Mouse (Mus musculus): ENCODE measurements at regions not wholly inside any gene's neighbourhood (a gene's known extent, or its start where the extent isn't known, plus 50 kb on each side); places are given as distances from the start of the nearest gene placed in this dataset.

DNA sequence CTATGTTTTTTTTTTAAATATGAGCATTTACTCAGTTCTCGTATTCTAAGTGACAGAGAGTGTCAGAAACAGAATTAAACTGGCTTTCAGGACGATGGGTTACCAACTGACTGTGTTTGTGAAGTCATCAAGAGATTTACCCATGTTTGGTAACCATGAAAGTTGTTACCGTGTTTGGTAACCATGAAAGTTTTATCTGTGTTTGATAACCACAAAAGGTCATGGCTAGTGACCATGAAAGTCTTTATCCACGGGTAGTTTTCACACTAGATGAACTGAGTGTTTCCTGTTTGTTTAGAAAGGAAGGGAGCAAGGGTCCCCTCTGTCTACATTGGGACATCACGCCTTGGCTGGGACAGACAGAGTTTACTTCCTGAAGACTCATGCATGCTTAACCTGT lies 72.8 kb downstream of the Dyrk2 start:
- 73% methylated on average over 5 of the region's 5 CpGs for WGBS (ENCODE audit: insufficient replicate concordance)
- H3K4me3 ChIP-seq (ENCODE audit: low read depth, low read length) = no peak overlapping the region
- H3K27ac ChIP-seq (ENCODE audit: low read depth, low read length) = no peak overlapping the region
- H3K27me3 ChIP-seq (ENCODE audit: control insufficient read depth, insufficient read depth, low read length) = no peaks in the 10 kb centered on the region
- no peaks in the 10 kb centered on the region for H3K9me3 ChIP-seq (replicated peaks; ENCODE audit: control insufficient read depth, low read length)
- H3K4me2 ChIP-seq = no peak overlapping the region
- no peak overlapping the region for H3K9ac ChIP-seq (ENCODE audit: low read depth, low read length)
- ATAC-seq (replicated peaks; ENCODE audit: insufficient number of reproducible peaks, low FRiP score, low TSS enrichment) = no peak
- no peaks in the 10 kb centered on the region for H3K36me3 ChIP-seq (ENCODE audit: control insufficient read depth, insufficient read depth, low read length)
- H3K4me1 ChIP-seq (ENCODE audit: control insufficient read depth, insufficient read depth, low read length) = peaks cover 3% of the 10 kb centered on the region; the same call in 1 of the 2 replicates

DNA sequence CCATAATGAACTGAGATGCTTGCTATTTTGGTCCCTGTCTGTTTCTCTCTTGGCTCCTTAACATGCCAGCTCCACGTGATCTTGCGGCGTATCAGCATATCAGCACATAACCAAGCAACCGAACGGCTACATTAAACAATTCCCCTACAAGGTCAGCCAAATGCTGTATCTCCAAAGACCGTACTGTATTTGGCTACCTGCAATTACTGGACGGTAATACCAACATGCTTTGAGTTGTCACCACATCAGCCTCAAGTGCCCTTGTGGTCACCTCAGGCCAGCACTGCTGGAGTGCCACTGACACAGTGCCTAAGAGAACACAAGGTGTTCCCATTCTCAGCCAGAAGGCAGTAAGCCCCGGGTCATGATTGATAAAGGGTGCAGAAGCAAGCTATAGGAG lies 70.2 kb downstream of the Dyrk2 start:
- Histone ChIP-seq H3K9me3 (replicated peaks; ENCODE audit: control insufficient read depth, low read length) (no peaks in the 10 kb centered on the region), H3K9ac (ENCODE audit: low read depth, low read length) (no peak overlapping the region), H3K4me3 (ENCODE audit: low read depth, low read length) (no peak overlapping the region), H3K27me3 (ENCODE audit: control insufficient read depth, insufficient read depth, low read length) (no peaks in the 10 kb centered on the region), H3K27ac (ENCODE audit: low read depth, low read length) (no peak overlapping the region; the same call in 1 of the 2 replicates), H3K36me3 (ENCODE audit: control insufficient read depth, insufficient read depth, low read length) (no peaks in the 10 kb centered on the region), H3K4me1 (ENCODE audit: control insufficient read depth, insufficient read depth, low read length) (peaks cover 12% of the 10 kb centered on the region), H3K4me2 (no peak overlapping the region)
- WGBS (ENCODE audit: insufficient replicate concordance) = 56% methylated on average over 8 of the region's 8 CpGs
- ATAC-seq (replicated peaks; ENCODE audit: insufficient number of reproducible peaks, low FRiP score, low TSS enrichment) = 0 out of 2 replicates have a peak, but pooled peaks have one; percentile 39

DNA sequence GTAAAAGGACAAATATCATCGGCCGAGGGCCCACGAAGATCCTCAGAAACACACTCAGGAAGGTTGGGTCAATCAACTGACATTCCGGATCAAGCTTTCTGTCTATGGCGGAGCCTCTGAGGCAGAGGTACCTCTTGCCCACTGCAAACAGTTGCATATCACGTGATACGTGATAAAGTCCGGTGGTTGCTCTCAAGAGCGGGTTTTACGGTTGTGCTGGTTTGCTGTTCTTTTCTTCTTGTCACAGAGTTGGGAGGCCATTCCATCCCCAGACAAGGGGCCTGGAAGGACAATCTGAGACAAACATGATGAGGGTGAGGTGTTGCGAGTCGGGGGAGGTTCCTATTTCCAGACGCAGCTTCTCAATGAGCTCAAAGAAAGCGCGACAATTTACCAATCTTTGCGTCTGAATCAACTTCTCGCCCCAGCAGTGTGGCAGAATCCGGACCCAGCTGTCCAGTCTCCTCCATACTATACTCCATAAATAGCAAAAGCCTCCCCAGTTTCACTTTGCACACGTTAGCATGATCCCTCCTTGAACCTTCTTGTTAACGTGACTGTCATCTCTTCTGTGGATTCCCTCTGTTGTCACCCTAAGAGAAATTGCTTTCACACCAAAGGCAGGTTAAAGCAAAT lies 66.0 kb downstream of the Dyrk2 start:
- no peak overlapping the region for H3K4me3 ChIP-seq (ENCODE audit: low read depth, low read length)
- peaks cover 16% of the 10 kb centered on the region for H3K4me1 ChIP-seq (ENCODE audit: control insufficient read depth, insufficient read depth, low read length)
- no peak overlapping the region for H3K9ac ChIP-seq (ENCODE audit: low read depth, low read length)
- H3K27ac ChIP-seq (ENCODE audit: low read depth, low read length) = no peak overlapping the region
- no peaks in the 10 kb centered on the region for H3K36me3 ChIP-seq (ENCODE audit: control insufficient read depth, insufficient read depth, low read length)
- no peaks in the 10 kb centered on the region for H3K27me3 ChIP-seq (ENCODE audit: control insufficient read depth, insufficient read depth, low read length)
- H3K9me3 ChIP-seq (replicated peaks; ENCODE audit: control insufficient read depth, low read length) = no peaks in the 10 kb centered on the region
- peak overlapping the region; percentile 16 for H3K4me2 ChIP-seq
- no peak for ATAC-seq (replicated peaks; ENCODE audit: insufficient number of reproducible peaks, low FRiP score, low TSS enrichment)
- 74% methylated on average over 20 of the region's 20 CpGs for WGBS (ENCODE audit: insufficient replicate concordance)

DNA sequence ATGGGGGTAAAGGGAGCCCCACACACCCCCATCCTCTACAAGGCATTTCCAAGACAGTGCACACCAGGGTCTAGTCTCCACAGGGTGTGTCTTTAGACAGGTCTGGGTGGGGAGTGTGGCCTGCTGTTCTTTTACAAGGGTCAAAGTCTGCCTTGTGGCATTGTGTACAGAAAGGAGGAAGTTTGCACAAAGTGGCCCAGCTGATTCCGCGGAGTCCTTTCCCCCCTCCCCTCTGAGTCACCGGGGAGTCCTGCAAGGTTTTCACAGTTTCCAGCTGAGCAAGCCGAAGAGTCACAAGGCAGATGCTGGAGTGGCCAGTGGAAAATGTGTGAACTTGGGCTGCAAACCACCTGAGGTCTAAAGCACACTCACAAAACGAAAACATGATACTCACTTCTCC lies 65.4 kb downstream of the Dyrk2 start:
- Histone ChIP-seq H3K36me3 (ENCODE audit: control insufficient read depth, insufficient read depth, low read length) (no peaks in the 10 kb centered on the region), H3K4me2 (peak overlapping the region; percentile 16), H3K27me3 (ENCODE audit: control insufficient read depth, insufficient read depth, low read length) (no peaks in the 10 kb centered on the region), H3K9me3 (replicated peaks; ENCODE audit: control insufficient read depth, low read length) (no peaks in the 10 kb centered on the region), H3K4me1 (ENCODE audit: control insufficient read depth, insufficient read depth, low read length) (peaks cover 16% of the 10 kb centered on the region), H3K27ac (ENCODE audit: low read depth, low read length) (no peak overlapping the region), H3K4me3 (ENCODE audit: low read depth, low read length) (no peak overlapping the region), H3K9ac (ENCODE audit: low read depth, low read length) (no peak overlapping the region)
- no peak for ATAC-seq (replicated peaks; ENCODE audit: insufficient number of reproducible peaks, low FRiP score, low TSS enrichment)
- WGBS (ENCODE audit: insufficient replicate concordance) = 35% methylated on average over 5 of the region's 5 CpGs
